Mouse (Mus musculus): Measurements from ENCODE around the gene Snx3. TPM values are rescaled to one million over a fixed set of nuclear protein-coding genes. Genes with fewer than 3 reads are reported as not detected.

The Snx3 gene
- total and polyA plus RNA-seq, 3 experiments: 164 to 258 (median 179) TPM

GRCm38 (mm10) chr10:42577525-42578280 is 75.9 kb downstream of the Snx3 start:
- Histone ChIP-seq H3K9ac (ENCODE audit: low read depth, low read length) (no peak overlapping the region), H3K27me3 (ENCODE audit: control insufficient read depth, insufficient read depth, low read length) (peaks cover 48% of the 10 kb centered on the region), H3K36me3 (ENCODE audit: control insufficient read depth, insufficient read depth, low read length) (no peaks in the 10 kb centered on the region), H3K79me2 (replicated peaks; ENCODE audit: control insufficient read depth, insufficient read depth, low read length) (no peaks in the 10 kb centered on the region), H3K4me1 (ENCODE audit: control insufficient read depth, insufficient read depth, low read length) (no peaks in the 10 kb centered on the region), H3K27ac (no peak overlapping the region), H3K4me3 (no peak overlapping the region)
- WGBS: 6% methylated on average over 15 of the region's 15 CpGs
- no peak for TF ChIP-seq POLR2A (IDR thresholded peaks at IDR 0.05; ENCODE audit: insufficient read depth, low read depth, low read length)
- TF ChIP-seq CTCF (IDR thresholded peaks at IDR 0.05): no peak
- no peak for TF ChIP-seq EP300 (IDR thresholded peaks at IDR 0.05; ENCODE audit: insufficient read depth, low read depth, low read length)
- no peak for DNase-seq
- intact Hi-C loops (cut with DNase I): loop anchor here (5.0 kb wide), 1 partner anchor 35 kb away; no protein-coding TSS in a partner anchor

GRCm38 (mm10) chr10:42578281-42578675 is 76.4 kb downstream of the Snx3 start:
- no peak for DNase-seq
- Histone ChIP-seq H3K4me3 (no peak overlapping the region), H3K79me2 (replicated peaks; ENCODE audit: control insufficient read depth, insufficient read depth, low read length) (no peaks in the 10 kb centered on the region), H3K27ac (no peak overlapping the region), H3K27me3 (ENCODE audit: control insufficient read depth, insufficient read depth, low read length) (peaks cover 48% of the 10 kb centered on the region), H3K9ac (ENCODE audit: low read depth, low read length) (no peak overlapping the region), H3K4me1 (ENCODE audit: control insufficient read depth, insufficient read depth, low read length) (peaks cover 2% of the 10 kb centered on the region; the same call in 1 of the 2 replicates), H3K36me3 (ENCODE audit: control insufficient read depth, insufficient read depth, low read length) (no peaks in the 10 kb centered on the region)
- TF ChIP-seq CTCF (IDR thresholded peaks at IDR 0.05) (no peak), POLR2A (IDR thresholded peaks at IDR 0.05; ENCODE audit: insufficient read depth, low read depth, low read length) (no peak), EP300 (IDR thresholded peaks at IDR 0.05; ENCODE audit: insufficient read depth, low read depth, low read length) (no peak)
- intact Hi-C loops (cut with DNase I): loop anchor here (5.0 kb wide), 1 partner anchor 34 kb away; no protein-coding TSS in a partner anchor
- WGBS: 5% methylated on average over 15 of the region's 15 CpGs

GRCm38 (mm10) chr10:42578698-42579474 is 77.1 kb downstream of the Snx3 start:
- H3K27me3 ChIP-seq (ENCODE audit: control insufficient read depth, insufficient read depth, low read length): peaks cover 51% of the 10 kb centered on the region
- no peaks in the 10 kb centered on the region for H3K79me2 ChIP-seq (replicated peaks; ENCODE audit: control insufficient read depth, insufficient read depth, low read length)
- no peaks in the 10 kb centered on the region for H3K36me3 ChIP-seq (ENCODE audit: control insufficient read depth, insufficient read depth, low read length)
- 5% methylated on average over 22 of the region's 22 CpGs for WGBS
- no peak overlapping the region for H3K4me3 ChIP-seq
- no peak for DNase-seq
- no peak for TF ChIP-seq CTCF (IDR thresholded peaks at IDR 0.05)
- no peak overlapping the region for H3K9ac ChIP-seq (ENCODE audit: low read depth, low read length)
- intact Hi-C loops (cut with DNase I): loop anchor here (5.0 kb wide), 1 partner anchor 33 kb away; no protein-coding TSS in a partner anchor
- no peak overlapping the region for H3K27ac ChIP-seq
- peaks cover 2% of the 10 kb centered on the region; the same call in 1 of the 2 replicates for H3K4me1 ChIP-seq (ENCODE audit: control insufficient read depth, insufficient read depth, low read length)

GRCm38 (mm10) chr10:42579475-42580130 is 77.8 kb downstream of the Snx3 start:
- TF ChIP-seq CTCF (IDR thresholded peaks at IDR 0.05) (no peak), EP300 (IDR thresholded peaks at IDR 0.05; ENCODE audit: insufficient read depth, low read depth, low read length) (no peak), POLR2A (IDR thresholded peaks at IDR 0.05; ENCODE audit: insufficient read depth, low read depth, low read length) (no peak)
- peaks cover 2% of the 10 kb centered on the region; the same call in 1 of the 2 replicates for H3K4me1 ChIP-seq (ENCODE audit: control insufficient read depth, insufficient read depth, low read length)
- H3K79me2 ChIP-seq (replicated peaks; ENCODE audit: control insufficient read depth, insufficient read depth, low read length): no peaks in the 10 kb centered on the region
- H3K27me3 ChIP-seq (ENCODE audit: control insufficient read depth, insufficient read depth, low read length): peaks cover 54% of the 10 kb centered on the region
- H3K4me3 ChIP-seq: no peak overlapping the region
- H3K36me3 ChIP-seq (ENCODE audit: control insufficient read depth, insufficient read depth, low read length): no peaks in the 10 kb centered on the region
- DNase-seq: peak in 1 of 2 experiments; percentile 35
- intact Hi-C loops (cut with DNase I): loop anchor here (5.0 kb wide), 2 partner anchors 33 to 53 kb away; no protein-coding TSS in a partner anchor
- 2% methylated on average over 41 of the region's 41 CpGs for WGBS
- H3K27ac ChIP-seq: no peak overlapping the region
- no peak overlapping the region for H3K9ac ChIP-seq (ENCODE audit: low read depth, low read length)

- intact Hi-C loops (cut with DNase I): loop anchor here (5.0 kb wide), 1 partner anchor 52 kb away; no protein-coding TSS in a partner anchor
These were observed 78.5 kb downstream of the Snx3 start for GRCm38 (mm10) chr10:42580131-42580950.

More at GRCm38 (mm10) chr10:42580131-42580950, 78.5 kb downstream of the Snx3 start:
- no peak overlapping the region for H3K9ac ChIP-seq (ENCODE audit: low read depth, low read length)
- no peaks in the 10 kb centered on the region for H3K36me3 ChIP-seq (ENCODE audit: control insufficient read depth, insufficient read depth, low read length)
- peak in 1 of 2 experiments; percentile 29 for DNase-seq
- no peak overlapping the region for H3K4me3 ChIP-seq
- 8% methylated on average over 29 of the region's 29 CpGs for WGBS
- peaks cover 2% of the 10 kb centered on the region; the same call in 1 of the 2 replicates for H3K4me1 ChIP-seq (ENCODE audit: control insufficient read depth, insufficient read depth, low read length)
- no peak overlapping the region for H3K27ac ChIP-seq
- peaks cover 53% of the 10 kb centered on the region for H3K27me3 ChIP-seq (ENCODE audit: control insufficient read depth, insufficient read depth, low read length)
- no peaks in the 10 kb centered on the region for H3K79me2 ChIP-seq (replicated peaks; ENCODE audit: control insufficient read depth, insufficient read depth, low read length)
- no peak for TF ChIP-seq CTCF (IDR thresholded peaks at IDR 0.05)
- TF ChIP-seq POLR2A (IDR thresholded peaks at IDR 0.05; ENCODE audit: insufficient read depth, low read depth, low read length): no peak
- TF ChIP-seq EP300 (IDR thresholded peaks at IDR 0.05; ENCODE audit: insufficient read depth, low read depth, low read length): no peak

Measured in heart, adult 2 months (tissue).